Mouse (Mus musculus): ENCODE results near the gene Rrp12. TPM values are rescaled to one million over a fixed set of nuclear protein-coding genes. Genes with fewer than 3 reads are reported as not detected.
"Not testable (repeated sequence)": the region's sequence is repeated elsewhere in the genome, so short reads cannot be mapped to it uniquely, and the experiment has no call there.

Gene Rrp12
- total and polyA plus RNA-seq, 2 experiments from 2014 or later, result 4.5 to 7.7 TPM

DNA sequence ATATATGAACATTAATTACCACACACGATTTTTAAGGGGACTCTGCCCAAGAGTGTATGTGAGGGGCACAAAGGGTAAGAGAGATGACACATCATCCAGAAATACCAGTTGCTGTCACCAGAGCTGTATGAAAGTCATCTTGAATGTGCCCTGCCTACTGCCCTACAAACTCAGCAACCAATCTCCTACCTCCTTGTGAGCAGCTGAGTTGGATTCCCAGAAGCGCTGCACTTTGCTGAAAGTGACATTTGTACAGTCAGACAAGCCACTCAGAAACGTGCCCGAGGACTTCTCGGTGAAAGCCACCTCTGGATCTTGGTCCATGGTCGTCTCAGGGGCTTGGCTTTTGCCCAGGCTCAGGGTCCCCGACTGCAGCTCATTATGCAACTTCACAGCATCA is 1.0 kb downstream of the Rrp12 start:
- H3K9ac ChIP-seq (replicated peaks; ENCODE audit: low read depth, low read length), result peak overlapping the region; percentile 45
- peak overlapping the region; percentile 75 for H3K4me2 ChIP-seq (ENCODE audit: low read depth, low read length)
- H3K27ac ChIP-seq (ENCODE audit: low read depth), result peak overlapping the region; percentile 74
- peaks cover 10% of the 10 kb centered on the region for H3K36me3 ChIP-seq (replicated peaks; ENCODE audit: control insufficient read depth, insufficient read depth, low read length)
- ATAC-seq (ENCODE audit: insufficient read depth, low read depth) (peak; percentile 41), DNase-seq (ENCODE audit: low spot score) (peak; percentile 61)
- peaks cover 16% of the 10 kb centered on the region for H3K4me1 ChIP-seq (ENCODE audit: control insufficient read depth, insufficient read depth)
- H3K4me3 ChIP-seq (ENCODE audit: low read depth, low read length), result peak overlapping the region; percentile 59
- H3K27me3 ChIP-seq (ENCODE audit: control insufficient read depth, insufficient read depth, low read length), result no peaks in the 10 kb centered on the region
- 26% methylated on average over 7 of the region's 7 CpGs for WGBS
- TF ChIP-seq EP300 (IDR thresholded peaks at IDR 0.05; ENCODE audit: low read depth) (no peak), CTCF (IDR thresholded peaks at IDR 0.05; ENCODE audit: low read depth) (no peak)
- H3K9me3 ChIP-seq (replicated peaks; ENCODE audit: control insufficient read depth, low read length), result no peaks in the 10 kb centered on the region

GRCm38 (mm10) chr19:41888191-41888590 is 7.8 kb downstream of the Rrp12 start:
- ATAC-seq (ENCODE audit: insufficient read depth, low read depth) (no peak), DNase-seq (ENCODE audit: low spot score) (no peak)
- Histone ChIP-seq H3K4me1 (ENCODE audit: control insufficient read depth, insufficient read depth) (no peaks in the 10 kb centered on the region), H3K9me3 (replicated peaks; ENCODE audit: control insufficient read depth, low read length) (no peaks in the 10 kb centered on the region), H3K27me3 (ENCODE audit: control insufficient read depth, insufficient read depth, low read length) (no peaks in the 10 kb centered on the region), H3K4me2 (ENCODE audit: low read depth, low read length) (no peak overlapping the region), H3K36me3 (replicated peaks; ENCODE audit: control insufficient read depth, insufficient read depth, low read length) (peaks cover 57% of the 10 kb centered on the region), H3K27ac (ENCODE audit: low read depth) (no peak overlapping the region), H3K4me3 (ENCODE audit: low read depth, low read length) (no peak overlapping the region), H3K9ac (replicated peaks; ENCODE audit: low read depth, low read length) (no peak overlapping the region)
- TF ChIP-seq EP300 (IDR thresholded peaks at IDR 0.05; ENCODE audit: low read depth) (no peak), CTCF (IDR thresholded peaks at IDR 0.05; ENCODE audit: low read depth) (no peak)

DNA sequence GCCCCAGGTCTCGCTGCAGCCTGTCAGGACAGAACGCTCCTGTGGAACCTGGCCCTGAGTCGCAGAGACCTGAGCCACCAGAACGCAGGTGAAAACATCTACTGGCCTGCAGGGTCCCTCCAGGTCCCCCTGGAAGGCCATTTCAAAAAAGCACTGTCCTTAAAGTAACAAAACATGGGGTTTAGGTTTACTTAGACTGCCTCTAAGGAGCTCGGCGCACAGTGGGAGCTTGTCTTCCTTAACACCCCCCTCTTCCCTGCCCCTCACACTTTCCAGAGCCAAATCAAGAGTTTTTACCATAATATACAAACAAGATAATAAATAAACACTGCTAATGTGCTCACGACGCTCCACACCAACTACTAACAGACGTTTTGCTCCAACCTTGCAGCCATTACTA is 12.1 kb downstream of the Rrp12 start:
- no peaks in the 10 kb centered on the region for H3K27me3 ChIP-seq (ENCODE audit: control insufficient read depth, insufficient read depth, low read length)
- TF ChIP-seq EP300 (IDR thresholded peaks at IDR 0.05; ENCODE audit: low read depth) (no peak), CTCF (IDR thresholded peaks at IDR 0.05; ENCODE audit: low read depth) (no peak)
- no peak overlapping the region for H3K9ac ChIP-seq (replicated peaks; ENCODE audit: low read depth, low read length)
- no peaks in the 10 kb centered on the region for H3K9me3 ChIP-seq (replicated peaks; ENCODE audit: control insufficient read depth, low read length)
- H3K4me3 ChIP-seq (ENCODE audit: low read depth, low read length), result no peak overlapping the region
- H3K4me2 ChIP-seq (ENCODE audit: low read depth, low read length), result no peak overlapping the region
- ATAC-seq (ENCODE audit: insufficient read depth, low read depth) (no peak), DNase-seq (ENCODE audit: low spot score) (no peak)
- 94% methylated on average over 9 of the region's 9 CpGs for WGBS
- H3K4me1 ChIP-seq (ENCODE audit: control insufficient read depth, insufficient read depth), result no peaks in the 10 kb centered on the region
- peaks cover 72% of the 10 kb centered on the region for H3K36me3 ChIP-seq (replicated peaks; ENCODE audit: control insufficient read depth, insufficient read depth, low read length)
- no peak overlapping the region for H3K27ac ChIP-seq (ENCODE audit: low read depth)

DNA sequence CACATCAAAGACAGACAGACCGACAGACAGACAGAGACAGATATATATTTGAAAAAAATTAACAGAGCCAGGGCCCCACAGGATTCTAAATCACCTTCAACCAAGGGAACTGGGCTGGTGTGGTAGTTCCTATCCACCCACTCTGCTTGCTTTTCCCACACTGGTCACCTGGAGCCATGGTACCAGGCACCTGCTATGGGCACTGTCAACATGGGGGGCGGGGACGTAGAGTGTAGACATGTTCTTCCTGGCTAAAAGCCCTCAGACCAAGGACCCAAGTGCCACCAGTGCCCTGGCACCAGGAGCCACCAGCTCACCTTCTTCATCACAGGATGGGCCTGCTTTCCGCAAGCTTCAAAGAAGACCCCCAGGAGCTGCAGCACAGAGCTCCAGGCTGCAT is 14.1 kb downstream of the Rrp12 start:
- Histone ChIP-seq H3K36me3 (replicated peaks; ENCODE audit: control insufficient read depth, insufficient read depth, low read length) (peaks cover 72% of the 10 kb centered on the region), H3K4me3 (ENCODE audit: low read depth, low read length) (no peak overlapping the region), H3K9ac (replicated peaks; ENCODE audit: low read depth, low read length) (no peak overlapping the region), H3K27me3 (ENCODE audit: control insufficient read depth, insufficient read depth, low read length) (no peaks in the 10 kb centered on the region), H3K4me2 (ENCODE audit: low read depth, low read length) (no peak overlapping the region), H3K27ac (ENCODE audit: low read depth) (no peak overlapping the region), H3K4me1 (ENCODE audit: control insufficient read depth, insufficient read depth) (no peaks in the 10 kb centered on the region), H3K9me3 (replicated peaks; ENCODE audit: control insufficient read depth, low read length) (no peaks in the 10 kb centered on the region)
- no peak for DNase-seq (ENCODE audit: low spot score)
- no peak for ATAC-seq (ENCODE audit: insufficient read depth, low read depth)
- 97% methylated on average over 4 of the region's 4 CpGs for WGBS
- no peak for TF ChIP-seq EP300 (IDR thresholded peaks at IDR 0.05; ENCODE audit: low read depth)
- no peak for TF ChIP-seq CTCF (IDR thresholded peaks at IDR 0.05; ENCODE audit: low read depth)

DNA sequence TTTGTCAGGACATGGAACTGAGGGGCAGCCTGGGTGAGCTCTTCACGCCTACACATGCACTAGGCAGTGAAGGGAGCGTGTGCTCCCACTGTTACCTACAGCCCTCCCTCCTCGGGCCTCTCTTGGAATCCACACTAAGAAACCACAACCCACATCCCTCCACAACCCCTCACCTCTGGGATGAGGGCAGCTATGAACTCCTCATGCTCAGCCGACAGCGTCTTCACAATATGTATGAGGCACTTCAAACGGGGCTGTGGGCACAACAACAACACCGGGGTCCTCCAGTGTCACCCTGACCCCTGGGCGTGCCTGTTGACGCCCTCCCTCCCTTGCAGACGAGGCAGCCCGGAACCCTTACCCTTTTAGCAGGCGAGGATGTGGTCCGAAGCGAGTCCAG is 21.6 kb downstream of the Rrp12 start:
- H3K9ac ChIP-seq (replicated peaks; ENCODE audit: low read depth, low read length), result no peak overlapping the region
- H3K4me1 ChIP-seq (ENCODE audit: control insufficient read depth, insufficient read depth), result no peaks in the 10 kb centered on the region
- TF ChIP-seq EP300 (IDR thresholded peaks at IDR 0.05; ENCODE audit: low read depth), result no peak
- no peak overlapping the region for H3K4me2 ChIP-seq (ENCODE audit: low read depth, low read length)
- no peaks in the 10 kb centered on the region for H3K9me3 ChIP-seq (replicated peaks; ENCODE audit: control insufficient read depth, low read length)
- H3K27me3 ChIP-seq (ENCODE audit: control insufficient read depth, insufficient read depth, low read length), result no peaks in the 10 kb centered on the region
- ATAC-seq (ENCODE audit: insufficient read depth, low read depth) (no peak), DNase-seq (ENCODE audit: low spot score) (no peak)
- peaks cover 66% of the 10 kb centered on the region for H3K36me3 ChIP-seq (replicated peaks; ENCODE audit: control insufficient read depth, insufficient read depth, low read length)
- no peak overlapping the region for H3K27ac ChIP-seq (ENCODE audit: low read depth)
- no peak overlapping the region for H3K4me3 ChIP-seq (ENCODE audit: low read depth, low read length)
- WGBS, result 89% methylated on average over 14 of the region's 14 CpGs

DNA sequence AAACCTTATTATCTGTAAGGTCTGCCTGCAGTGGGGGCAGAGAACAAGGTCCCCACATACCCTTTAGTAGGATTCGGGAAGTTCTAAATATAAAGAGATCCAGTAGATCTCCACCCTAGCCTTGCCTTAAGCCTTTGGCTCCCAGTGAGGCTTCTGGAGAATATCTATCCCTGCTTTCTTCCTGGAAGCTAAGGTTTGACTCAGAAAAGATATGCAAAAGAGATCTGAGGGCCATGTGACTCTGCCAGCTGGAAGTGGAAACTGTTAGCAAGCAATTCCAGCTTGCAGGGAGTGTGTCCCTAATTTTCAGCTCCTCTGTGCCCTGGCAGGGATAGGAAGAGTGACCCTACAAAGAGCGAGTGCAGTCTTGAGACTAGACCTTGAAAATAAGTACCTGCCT is 23.7 kb downstream of the Rrp12 start:
- TF ChIP-seq CTCF (IDR thresholded peaks at IDR 0.05; ENCODE audit: low read depth) (no peak), EP300 (IDR thresholded peaks at IDR 0.05; ENCODE audit: low read depth) (no peak)
- H3K9ac ChIP-seq (replicated peaks; ENCODE audit: low read depth, low read length), result no peak overlapping the region
- peaks cover 77% of the 10 kb centered on the region for H3K36me3 ChIP-seq (replicated peaks; ENCODE audit: control insufficient read depth, insufficient read depth, low read length)

DNA sequence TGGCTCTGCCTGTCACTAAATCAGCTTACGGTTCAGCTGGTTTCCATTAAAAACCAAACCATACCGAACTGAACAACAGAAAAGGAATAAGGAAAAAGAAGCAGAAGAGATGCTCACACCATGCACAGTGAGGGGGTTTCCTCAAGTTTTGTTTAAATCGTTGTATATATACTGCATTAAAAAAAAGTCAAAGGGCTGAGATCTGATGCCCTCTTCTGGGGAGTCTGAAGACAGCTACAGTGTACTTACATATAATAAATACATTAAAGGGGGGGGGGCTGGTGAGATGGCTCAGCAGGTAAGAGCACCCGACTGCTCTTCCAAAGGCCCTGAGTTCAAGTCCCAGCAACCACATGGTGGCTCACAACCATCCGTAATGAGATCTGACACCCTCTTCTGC is 26.0 kb downstream of the Rrp12 start:
- not testable (repeated sequence) for H3K4me2 ChIP-seq (ENCODE audit: low read depth, low read length); H3K4me1 ChIP-seq (ENCODE audit: control insufficient read depth, insufficient read depth); H3K9me3 ChIP-seq (replicated peaks; ENCODE audit: control insufficient read depth, low read length); H3K27me3 ChIP-seq (ENCODE audit: control insufficient read depth, insufficient read depth, low read length); ATAC-seq (ENCODE audit: insufficient read depth, low read depth); H3K4me3 ChIP-seq (ENCODE audit: low read depth, low read length); DNase-seq (ENCODE audit: low spot score); H3K9ac ChIP-seq (replicated peaks; ENCODE audit: low read depth, low read length); H3K27ac ChIP-seq (ENCODE audit: low read depth)
- H3K36me3 ChIP-seq (replicated peaks; ENCODE audit: control insufficient read depth, insufficient read depth, low read length), result peaks cover 72% of the 10 kb centered on the region
- 79% methylated on average over 5 of the region's 5 CpGs for WGBS

More for the DNA sequence above, 23.7 kb downstream of the Rrp12 start:
- WGBS, result 73% methylated on average over 2 of the region's 2 CpGs
- Histone ChIP-seq H3K4me2 (ENCODE audit: low read depth, low read length) (no peak overlapping the region), H3K4me1 (ENCODE audit: control insufficient read depth, insufficient read depth) (no peaks in the 10 kb centered on the region), H3K4me3 (ENCODE audit: low read depth, low read length) (no peak overlapping the region), H3K9me3 (replicated peaks; ENCODE audit: control insufficient read depth, low read length) (no peaks in the 10 kb centered on the region), H3K27ac (ENCODE audit: low read depth) (no peak overlapping the region), H3K27me3 (ENCODE audit: control insufficient read depth, insufficient read depth, low read length) (no peaks in the 10 kb centered on the region)
- ATAC-seq (ENCODE audit: insufficient read depth, low read depth) (no peak), DNase-seq (ENCODE audit: low spot score) (no peak)
